Mouse (Mus musculus) liver, embryonic 14.5 days (tissue): ENCODE results near the gene Psmd2. TPM values are rescaled to one million over a fixed set of nuclear protein-coding genes. Genes with fewer than 3 reads are reported as not detected.
A peak's percentile ranks its signal among the peaks of the same experiment; 100 is the strongest.
"Not testable (repeated sequence)": the region's sequence is repeated elsewhere in the genome, so short reads cannot be mapped to it uniquely, and the experiment has no call there.

Experiments used
- ATAC-seq: fragments of 200-750 bp; cut with Nextera tagmentation; 2 replicates; pipeline ENCODE4 v1.8.0; 2017; ENCODE audit warnings: moderate number of reproducible peaks, mild to moderate bottlenecking, moderate library complexity; ENCODE audit not compliant: insufficient read depth
- DNase-seq, 3 experiments: peaks; one replicate each; pipeline ENCODE4 v3.0.0-alpha.2; 2012 to 2013; ENCODE audit warnings: low read depth in 3 of 3, low spot score in 3 of 3
- H3K27ac ChIP-seq: fragments of 300-500 bp; sonication (generic); 2 replicates; pipeline ENCODE4 v1.5.1; 2014; ENCODE audit warnings: moderate library complexity, mild to moderate bottlenecking, control low read depth, inconsistent platforms
- H3K27me3 ChIP-seq: fragments of 300-500 bp; sonication (generic); 2 replicates; pipeline ENCODE4 v1.6.1; 2014; ENCODE audit warnings: mild to moderate bottlenecking, low read length, moderate library complexity; ENCODE audit not compliant: control insufficient read depth, insufficient read depth
- H3K36me3 ChIP-seq: fragments of 300-500 bp; sonication (generic); replicated peaks from 2 replicates; pipeline ENCODE4 v1.6.1; 2014; ENCODE audit warnings: low read depth; ENCODE audit not compliant: control insufficient read depth, insufficient read depth
- H3K4me1 ChIP-seq, 2 experiments: fragments of 200-500 bp in 1 of 2; fragments of 300-500 bp in 1 of 2; sonication (generic) in 1 of 2; replicated peaks; 2 replicates each; pipeline ENCODE4 v1.6.1; 2012 to 2014; ENCODE audit warnings: antibody characterized with exemption in 1 of 2, inconsistent platforms in 1 of 2, low read length in 1 of 2; ENCODE audit not compliant: control insufficient read depth in 2 of 2, insufficient read depth in 2 of 2
- H3K4me2 ChIP-seq: fragments of 300-500 bp; sonication (generic); 2 replicates; pipeline ENCODE4 v1.6.1; 2014; ENCODE audit warnings: low read depth, mild to moderate bottlenecking, control low read depth, moderate library complexity
- H3K4me3 ChIP-seq, 2 experiments: fragments of 200-500 bp in 1 of 2; fragments of 300-500 bp in 1 of 2; sonication (generic) in 1 of 2; 2 replicates each; pipeline ENCODE4 v1.5.1; 2012 to 2014; ENCODE audit warnings: low read depth in 2 of 2, low read length in 2 of 2, mild to moderate bottlenecking in 2 of 2, control low read depth in 1 of 2, inconsistent platforms in 1 of 2, moderate library complexity in 1 of 2; ENCODE audit not compliant: insufficient read depth in 1 of 2
- H3K9ac ChIP-seq: fragments of 300-500 bp; sonication (generic); replicated peaks from 2 replicates; pipeline ENCODE4 v1.6.1; 2014; ENCODE audit warnings: mild to moderate bottlenecking, control low read depth, moderate library complexity
- H3K9me3 ChIP-seq: fragments of 300-500 bp; sonication (generic); 2 replicates; pipeline ENCODE4 v1.6.1; 2016; ENCODE audit warnings: low read length, mixed read lengths; ENCODE audit not compliant: control insufficient read depth
- CTCF ChIP-seq: IDR thresholded peaks from 2 replicates; pipeline ENCODE4 v1.5.1; 2016; ENCODE audit warnings: antibody characterized with exemption, low read depth, control low read depth
- EP300 ChIP-seq: IDR thresholded peaks from 2 replicates; pipeline ENCODE4 v1.6.1; 2016; ENCODE audit warnings: antibody characterized with exemption, low read depth
- WGBS: fragments of 180-500 bp; shearing (Covaris S2); extraction: QIAGEN DNeasy Blood & Tissue Kit; methylation state at CpG from one replicate; pipeline ENCODE4 v1.1.7; 2014; ENCODE audit not compliant: insufficient replicate concordance; 5-methylcytosine and 5-hydroxymethylcytosine counted together
- polyA plus RNA-seq, 2 experiments: library from polyadenylated mRNA; depleted of rRNA in 1 of 2; stranded (reverse) in 1 of 2; unstranded in 1 of 2; fragments of >200 nt; fragmentation: Nextera tagmentation in 1 of 2; extraction: Ambion mirVana in 1 of 2; gene quantifications; 2 replicates each; pipeline versions ENCODE4 v1.2.1 to v1.2.3; 2012 to 2014

The Psmd2 gene
- polyA plus RNA-seq, 2 experiments, result 89.2 to 162 TPM

DNA sequence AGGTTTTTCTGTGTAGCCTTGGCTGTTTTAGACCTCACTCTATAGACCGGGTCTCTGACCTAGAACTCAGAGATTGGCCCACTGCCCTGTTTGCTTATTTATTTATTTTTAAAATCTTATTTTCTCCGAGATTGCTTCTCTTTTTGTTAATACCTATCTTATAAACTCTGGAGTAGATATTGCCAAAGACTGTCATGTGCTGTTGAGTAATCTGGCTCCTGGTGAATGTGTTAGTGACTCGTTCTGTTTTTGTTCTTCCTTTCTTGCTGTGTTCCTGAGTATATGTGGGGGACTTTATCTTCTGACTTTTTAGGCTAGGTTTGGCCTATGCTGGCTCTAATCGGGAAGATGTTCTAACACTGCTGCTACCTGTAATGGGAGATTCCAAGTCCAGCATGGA is 6.2 kb downstream of the Psmd2 start:
- Histone ChIP-seq H3K4me3 (no peak overlapping the region), H3K9ac (no peak overlapping the region), H3K27ac (no peak overlapping the region), H3K9me3 (no peaks in the 10 kb centered on the region), H3K36me3 (peaks cover 73% of the 10 kb centered on the region), H3K27me3 (no peaks in the 10 kb centered on the region), H3K4me1 (peaks cover 2 to 4% of the 10 kb centered on the region in 2 experiments; a peak in 2 of 4 replicates), H3K4me2 (no peak overlapping the region)
- no peak for ATAC-seq
- TF ChIP-seq CTCF, result no peak
- TF ChIP-seq EP300, result no peak
- 75% methylated on average over 4 of the region's 4 CpGs for WGBS
- no peak for DNase-seq

DNA sequence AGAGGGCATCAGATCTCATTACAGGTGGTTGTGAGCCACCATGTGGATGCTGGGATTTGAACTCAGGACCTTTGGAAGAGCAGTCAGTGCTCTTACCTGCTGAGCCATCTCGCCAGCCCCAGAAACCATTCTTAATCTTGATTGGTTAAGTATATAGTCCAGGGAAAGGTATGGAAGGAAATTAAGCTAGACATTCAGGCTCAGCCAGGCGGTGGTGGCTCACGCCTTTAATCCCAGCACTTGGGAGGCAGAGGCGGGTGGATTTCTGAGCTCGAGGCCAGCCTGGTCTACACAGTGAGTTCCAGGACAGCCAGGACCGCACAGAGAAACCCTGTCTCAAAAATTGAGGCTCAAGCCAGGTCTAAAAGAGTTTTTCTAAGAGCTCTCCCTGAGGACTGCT is 16.6 kb downstream of the Psmd2 start, which contains the start of gene Eif4g1:
TSS of gene Eif4g1 (plus strand) at position 301 of the 400 bp plus-strand sequence.
- ATAC-seq, H3K4me2 ChIP-seq, H3K4me1 ChIP-seq, H3K36me3 ChIP-seq, H3K9me3 ChIP-seq, H3K27me3 ChIP-seq, DNase-seq, H3K4me3 ChIP-seq, H3K27ac ChIP-seq, H3K9ac ChIP-seq: not testable (repeated sequence)
- WGBS, result 75% methylated on average over 4 of the region's 6 CpGs

DNA sequence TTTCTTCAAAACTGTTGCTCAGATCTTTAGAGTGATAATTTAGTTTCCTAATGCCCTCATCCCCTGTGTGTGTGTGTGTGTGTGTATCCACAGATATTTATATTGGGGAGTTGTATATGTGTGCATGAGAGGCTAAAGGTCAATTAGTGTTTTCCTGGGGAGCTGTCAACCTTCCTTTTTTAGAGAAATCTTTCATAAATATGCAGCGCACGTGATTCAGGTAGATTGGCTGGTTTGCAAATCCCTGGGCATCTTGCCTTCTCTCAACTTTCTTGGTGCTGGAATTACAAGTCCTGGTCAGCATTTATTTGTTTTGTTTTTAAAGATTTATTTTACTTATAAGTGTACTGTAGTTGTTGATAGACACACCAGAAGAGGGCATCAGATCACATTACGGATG is 18.8 kb downstream of the Psmd2 start:
- Histone ChIP-seq H3K9me3 (no peaks in the 10 kb centered on the region), H3K4me3 (no peak overlapping the region), H3K4me2 (no peak overlapping the region), H3K36me3 (peaks cover 7% of the 10 kb centered on the region), H3K27ac (no peak overlapping the region), H3K4me1 (peaks cover 16 to 17% of the 10 kb centered on the region in 2 experiments), H3K27me3 (no peaks in the 10 kb centered on the region), H3K9ac (no peak overlapping the region)
- DNase-seq (no peak), ATAC-seq (no peak)
- WGBS, result 87% methylated on average over 3 of the region's 3 CpGs
- TF ChIP-seq EP300 (no peak), CTCF (no peak)

DNA sequence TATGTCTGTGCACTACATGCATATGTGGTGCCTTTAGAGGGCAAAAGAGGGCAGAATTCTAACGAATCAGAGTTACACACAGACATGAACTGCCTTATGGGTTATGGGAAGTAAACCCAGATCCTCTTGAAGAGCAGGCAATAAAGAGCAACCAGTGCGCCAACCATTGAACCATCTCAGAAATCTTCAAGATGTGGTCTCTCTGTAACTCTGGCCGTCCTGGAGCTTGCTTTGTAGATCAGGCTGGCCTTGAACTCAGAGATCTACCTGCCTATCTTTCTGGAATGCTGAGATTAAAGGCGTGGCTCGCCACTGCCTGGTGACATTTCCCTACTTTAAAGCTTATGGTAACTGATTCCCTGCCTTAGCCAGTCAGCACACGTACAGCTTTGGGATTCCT is 20.4 kb downstream of the Psmd2 start:
- Histone ChIP-seq H3K36me3 (peaks cover 23% of the 10 kb centered on the region), H3K27me3 (no peaks in the 10 kb centered on the region), H3K4me2 (peak overlapping the region; percentile 77), H3K9me3 (no peaks in the 10 kb centered on the region), H3K4me3 (peak overlapping the region in 1 of 2 experiments; percentile 84; a peak in 2 of 4 replicates), H3K4me1 (peaks cover 16 to 21% of the 10 kb centered on the region in 2 experiments), H3K27ac (peak overlapping the region; percentile 12), H3K9ac (peak overlapping the region; percentile 92; the same call in 1 of the 2 replicates)
- WGBS, result 17% methylated on average over 6 of the region's 6 CpGs
- TF ChIP-seq EP300 (no peak), CTCF (no peak)
- ATAC-seq, result no peak
- no peak for DNase-seq

DNA sequence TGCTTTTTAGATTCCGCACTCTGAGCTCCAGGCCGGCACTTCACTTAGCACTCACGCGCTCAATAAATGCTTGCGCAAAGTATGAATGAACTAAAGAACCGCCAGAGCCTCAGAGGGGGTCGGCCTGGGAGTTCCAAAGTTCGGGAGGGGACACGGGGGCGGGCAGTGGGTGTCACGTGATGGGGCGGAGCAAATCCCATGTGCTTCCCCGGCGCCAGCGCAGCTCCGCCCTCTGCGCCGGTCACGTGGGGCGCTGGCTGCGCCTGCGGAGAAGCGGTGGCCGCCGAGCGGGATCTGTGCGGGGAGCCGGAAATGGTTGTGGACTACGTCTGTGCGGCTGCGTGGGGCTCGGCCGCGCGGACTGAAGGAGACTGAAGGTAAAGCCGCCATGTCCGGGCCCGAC is 21.0 kb downstream of the Psmd2 start:
- ATAC-seq, result peak; percentile 83
- Histone ChIP-seq H3K36me3 (peaks cover 29% of the 10 kb centered on the region), H3K4me3 (peak overlapping the region; percentile 84 to 86), H3K9ac (peak overlapping the region; percentile 92), H3K4me1 (peaks cover 16 to 24% of the 10 kb centered on the region in 2 experiments), H3K9me3 (no peaks in the 10 kb centered on the region), H3K27ac (peak overlapping the region; percentile 65), H3K4me2 (peak overlapping the region; percentile 77), H3K27me3 (no peaks in the 10 kb centered on the region)
- TF ChIP-seq CTCF (no peak), EP300 (no peak)
- under 1% methylated on average over 33 of the region's 38 CpGs for WGBS
- DNase-seq, result peak; percentile 81 to 84 (median 82)
